Mouse (Mus musculus) megakaryocyte, embryonic 14.5 days (primary cell): ENCODE measurements around the gene Espl1.

Source experiments
- FLI1 ChIP-seq: IDR thresholded peaks from 2 replicates; pipeline ENCODE4 v1.6.1; 2012; ENCODE audit warnings: low read length, inconsistent platforms, mixed read lengths
- GATA1 ChIP-seq: IDR thresholded peaks from 3 replicates; pipeline ENCODE4 v1.6.1; 2012; ENCODE audit warnings: mixed read lengths, low read length, inconsistent platforms, borderline replicate concordance

DNA sequence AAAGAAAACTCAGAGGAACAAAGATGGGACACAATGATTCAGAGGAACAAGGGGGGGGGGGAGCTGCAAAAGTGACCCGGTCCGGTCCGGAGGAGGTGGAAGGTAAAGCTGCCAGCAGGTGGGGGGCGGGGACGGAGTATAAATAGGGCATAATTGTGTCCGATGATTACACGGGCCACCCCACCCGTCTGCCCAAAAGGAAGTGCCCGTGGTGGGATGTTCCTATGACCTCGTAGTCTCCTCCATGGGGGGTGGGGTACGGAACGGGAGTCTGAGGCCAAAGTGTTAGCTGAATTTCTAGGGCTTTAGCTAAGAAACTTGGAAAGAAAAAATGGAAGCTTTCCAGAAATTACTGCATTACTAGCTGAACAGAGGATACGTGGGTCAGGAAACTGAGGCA, 73.9 kb downstream of the Espl1 start:
- TF ChIP-seq FLI1 (no peak), GATA1 (no peak)
